Mouse (Mus musculus) C2C12 (cell line): ENCODE measurements around the gene Tm2d1. TPM values are rescaled to one million over a fixed set of nuclear protein-coding genes. Genes with fewer than 3 reads are reported as not detected.

Experiments
- H3K27me3 ChIP-seq: one replicate; pipeline ENCODE4 v1.6.1; 2011; ENCODE audit not compliant: control insufficient read depth, insufficient read depth, insufficient read length
- H3K36me3 ChIP-seq: one replicate; pipeline ENCODE4 v1.6.1; 2011; ENCODE audit not compliant: control insufficient read depth, insufficient read depth
- H3K4me3 ChIP-seq: one replicate; pipeline ENCODE4 v1.5.1; 2011; ENCODE audit warnings: mild to moderate bottlenecking, control low read depth; ENCODE audit not compliant: poor library complexity, insufficient read depth, severe bottlenecking
- H3K79me2 ChIP-seq: one replicate; pipeline ENCODE4 v1.6.1; 2011; ENCODE audit not compliant: control insufficient read depth, insufficient read depth
- H3K79me3 ChIP-seq: one replicate; pipeline ENCODE4 v1.6.1; 2011; ENCODE audit warnings: low read depth, control low read depth
- H3ac ChIP-seq: one replicate; pipeline ENCODE3; 2011; ENCODE audit warnings: low read depth; ENCODE audit not compliant: control insufficient read depth, insufficient read length
- CEBPB ChIP-seq: IDR thresholded peaks from one replicate; pipeline ENCODE4 v1.6.1; 2011; ENCODE audit warnings: low read depth, mild to moderate bottlenecking, control low read depth, moderate library complexity
- CTCF ChIP-seq: IDR thresholded peaks from one replicate; pipeline ENCODE4 v1.5.1; 2011; ENCODE audit not compliant: control insufficient read depth, insufficient read depth, insufficient read length
- FOSL1 ChIP-seq: IDR thresholded peaks from one replicate; pipeline ENCODE4 v1.8.0; 2011; ENCODE audit warnings: mild to moderate bottlenecking, low read length; ENCODE audit not compliant: poor library complexity, insufficient read depth, severe bottlenecking
- MAX ChIP-seq: IDR thresholded peaks from one replicate; pipeline ENCODE4 v1.6.1; 2011; ENCODE audit warnings: mild to moderate bottlenecking, control low read depth
- MYOD1 ChIP-seq: IDR thresholded peaks from one replicate; pipeline ENCODE4 v1.6.1; 2011; ENCODE audit warnings: low read depth; ENCODE audit not compliant: control insufficient read depth, insufficient read length
- MYOG ChIP-seq: IDR thresholded peaks from one replicate; pipeline ENCODE4 v1.6.1; 2011; ENCODE audit not compliant: control insufficient read depth, insufficient read length; ENCODE audit errors: extremely low read depth
- USF1 ChIP-seq: IDR thresholded peaks from one replicate; pipeline ENCODE4 v1.6.1; 2011; ENCODE audit warnings: low read depth, mild to moderate bottlenecking, control low read depth, moderate library complexity
- polyA plus RNA-seq: library from polyadenylated mRNA; unstranded; fragments of >200 nt; fragmentation: generic; extraction: Trizol; gene quantifications from one replicate; pipeline ENCODE4 v1.2.1, GENCODE M21; 2012; ENCODE audit warnings: missing spikeins

Gene Tm2d1
- polyA plus RNA-seq, 1 experiment: 24.8 TPM

DNA sequence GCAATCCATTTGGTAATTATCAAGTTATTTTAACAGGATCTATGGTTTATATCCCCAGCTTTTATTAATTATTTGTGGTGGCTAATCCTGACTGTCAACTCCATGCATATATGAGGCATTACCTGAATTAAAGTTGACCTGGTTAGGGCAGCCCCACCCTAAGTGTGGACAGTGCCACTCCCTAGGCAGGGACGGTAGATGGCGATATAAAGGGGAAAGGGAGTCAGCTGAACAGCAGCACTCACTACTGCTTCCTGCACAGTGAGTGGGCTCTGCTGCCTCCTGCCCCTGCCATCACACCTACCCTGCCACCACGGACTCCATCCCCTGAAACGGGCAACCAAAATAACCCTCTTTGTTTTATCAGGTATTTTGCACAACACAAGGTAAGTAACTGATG lies 7.7 kb downstream of the Tm2d1 start:
- no peaks in the 10 kb centered on the region for H3K27me3 ChIP-seq
- peaks cover 32% of the 10 kb centered on the region for H3K36me3 ChIP-seq
- peaks cover 7% of the 10 kb centered on the region for H3K79me3 ChIP-seq
- H3K79me2 ChIP-seq: peaks cover 28% of the 10 kb centered on the region
- H3K4me3 ChIP-seq: no peak overlapping the region
- H3ac ChIP-seq: no peak overlapping the region
- TF ChIP-seq USF1 (no peak), CTCF (no peak), MYOD1 (no peak), CEBPB (no peak), FOSL1 (no peak), MYOG (no peak), MAX (no peak)

DNA sequence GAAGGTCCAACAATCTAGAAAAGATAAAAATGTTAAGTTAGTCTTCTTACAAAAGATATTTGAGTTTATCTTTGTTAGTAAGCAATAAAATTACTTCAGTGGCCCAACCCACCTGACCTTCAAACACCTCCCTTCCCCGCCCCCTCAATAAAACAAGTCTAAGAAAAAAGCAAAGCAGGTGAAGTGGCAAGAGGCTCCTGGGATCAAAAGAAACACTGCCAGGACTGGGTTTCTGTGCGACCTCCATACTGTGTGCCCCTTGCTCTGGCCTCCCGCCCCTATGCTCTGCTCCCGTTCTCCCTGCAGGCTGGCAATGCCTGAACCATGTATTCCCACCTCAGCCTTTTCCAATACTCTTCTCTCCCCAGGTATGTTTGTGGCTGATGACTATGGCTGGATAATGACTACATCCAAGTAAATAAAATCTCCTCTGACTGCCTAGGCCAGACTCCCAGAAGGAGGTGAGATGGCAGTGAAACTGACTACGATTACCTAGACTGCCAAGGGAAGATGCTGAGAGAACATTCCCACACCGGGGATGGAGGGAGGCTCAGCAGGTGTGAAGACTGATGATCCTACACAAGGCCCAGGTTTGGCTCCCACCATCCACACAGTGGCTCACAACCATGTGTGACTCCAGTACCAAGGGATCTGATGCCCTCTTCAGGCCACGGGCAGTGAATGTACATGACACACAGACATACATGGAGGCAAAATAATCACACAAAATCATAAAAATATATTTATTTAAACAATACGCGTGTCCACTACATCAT lies 24.9 kb downstream of the Tm2d1 start:
- Histone ChIP-seq H3K79me3 (no peaks in the 10 kb centered on the region), H3K36me3 (peaks cover 28% of the 10 kb centered on the region)

DNA sequence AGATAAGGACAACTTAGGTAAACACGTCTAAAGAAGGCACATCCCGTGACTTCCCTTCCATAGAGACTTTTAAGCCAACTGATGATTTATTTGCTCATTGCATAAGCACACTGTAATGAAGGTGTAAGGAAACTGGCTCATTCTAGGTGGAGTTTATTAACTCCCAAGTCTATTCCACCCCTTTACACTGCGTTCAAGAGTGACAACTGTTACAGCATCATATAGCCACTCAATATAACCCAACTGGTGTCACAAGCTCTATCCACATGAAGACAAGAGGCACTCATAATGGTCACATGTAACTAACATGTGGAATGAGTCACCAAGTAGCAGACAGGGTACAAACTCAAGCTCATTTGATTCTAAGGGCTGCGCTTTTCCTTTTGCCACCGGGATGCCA lies 34.5 kb downstream of the Tm2d1 start:
- Histone ChIP-seq H3K36me3 (no peaks in the 10 kb centered on the region), H3K4me3 (no peak overlapping the region), H3ac (no peak overlapping the region), H3K79me3 (no peaks in the 10 kb centered on the region), H3K27me3 (no peaks in the 10 kb centered on the region), H3K79me2 (no peaks in the 10 kb centered on the region)
- TF ChIP-seq CTCF (no peak), MYOG (no peak), USF1 (no peak), FOSL1 (no peak), CEBPB (no peak), MAX (no peak), MYOD1 (no peak)

More for the DNA sequence above, 24.9 kb downstream of the Tm2d1 start:
- H3K4me3 ChIP-seq: no peak overlapping the region
- no peaks in the 10 kb centered on the region for H3K79me2 ChIP-seq
- H3K27me3 ChIP-seq: no peaks in the 10 kb centered on the region
- no peak overlapping the region for H3ac ChIP-seq
- no peak for TF ChIP-seq MAX
- no peak for TF ChIP-seq USF1
- no peak for TF ChIP-seq CTCF
- no peak for TF ChIP-seq CEBPB
- TF ChIP-seq FOSL1: no peak

- no peaks in the 10 kb centered on the region for H3K36me3 ChIP-seq
- no peak overlapping the region for H3K4me3 ChIP-seq
- H3K27me3 ChIP-seq: no peaks in the 10 kb centered on the region
- no peaks in the 10 kb centered on the region for H3K79me2 ChIP-seq
- TF ChIP-seq FOSL1 (no peak), MYOG (no peak), USF1 (no peak), MYOD1 (no peak), MAX (no peak), CEBPB (no peak), CTCF (no peak)
- H3ac ChIP-seq: no peak overlapping the region
- H3K79me3 ChIP-seq: no peaks in the 10 kb centered on the region
These were observed 37.3 kb downstream of the Tm2d1 start for GRCm38 (mm10) chr4:98345783-98346182.

DNA sequence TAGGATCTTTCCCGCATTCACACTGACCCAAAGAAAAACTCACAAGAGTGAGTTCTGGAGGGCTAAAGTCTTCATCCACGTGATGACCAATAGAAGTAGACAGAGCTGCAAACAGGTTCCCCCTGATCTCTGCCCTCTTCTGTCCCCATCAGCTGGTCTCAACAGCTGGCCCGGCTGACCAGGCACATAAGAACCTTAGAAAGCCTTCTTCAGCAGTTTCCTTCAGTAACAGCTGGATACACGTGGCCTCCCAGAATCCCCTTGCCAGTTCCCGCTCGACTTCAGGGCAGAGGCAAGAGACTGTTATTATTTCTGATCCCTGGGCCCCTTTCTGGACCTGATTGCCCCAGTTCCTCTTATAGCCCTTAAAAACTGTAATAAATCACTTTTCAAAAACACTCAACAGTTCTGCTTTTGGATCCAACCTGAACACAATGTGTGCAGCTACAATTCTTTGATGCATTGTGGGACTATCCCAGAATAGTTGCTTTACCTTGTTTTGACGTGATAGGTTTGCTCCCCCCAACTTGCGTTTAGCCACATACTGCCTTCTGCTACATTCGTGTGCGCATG lies 43.0 kb downstream of the Tm2d1 start:
- Histone ChIP-seq H3K79me3 (no peaks in the 10 kb centered on the region), H3K79me2 (no peaks in the 10 kb centered on the region), H3K27me3 (no peaks in the 10 kb centered on the region), H3K36me3 (no peaks in the 10 kb centered on the region), H3K4me3 (no peak overlapping the region), H3ac (no peak overlapping the region)
- TF ChIP-seq CEBPB (no peak), MYOG (no peak), MAX (no peak), USF1 (no peak), FOSL1 (no peak)
